Mouse (Mus musculus) embryonic facial prominence, embryonic 15.5 days (tissue): Measurements from ENCODE around the gene Gm49711. TPM values are rescaled to one million over a fixed set of nuclear protein-coding genes. Genes with fewer than 3 reads are reported as not detected.

Experiments
- ATAC-seq: fragments of 200-750 bp; cut with Nextera tagmentation; 2 replicates; pipeline ENCODE4 v1.8.0; 2017; ENCODE audit warnings: low read depth, moderate TSS enrichment; ENCODE audit not compliant: insufficient number of reproducible peaks, low FRiP score, low TSS enrichment
- H3K27ac ChIP-seq: fragments of 300-500 bp; sonication (generic); replicated peaks from 2 replicates; pipeline ENCODE4 v1.5.1; 2015; ENCODE audit warnings: mild to moderate bottlenecking, inconsistent platforms
- H3K27me3 ChIP-seq: fragments of 300-500 bp; sonication (generic); 2 replicates; pipeline ENCODE4 v1.6.1; 2015; ENCODE audit warnings: inconsistent platforms
- H3K36me3 ChIP-seq: fragments of 300-500 bp; sonication (generic); 2 replicates; pipeline ENCODE4 v1.6.1; 2015; ENCODE audit warnings: mild to moderate bottlenecking, inconsistent platforms
- H3K4me1 ChIP-seq: fragments of 300-500 bp; sonication (generic); 2 replicates; pipeline ENCODE4 v1.6.1; 2015; ENCODE audit warnings: inconsistent platforms
- H3K4me2 ChIP-seq: fragments of 300-500 bp; sonication (generic); replicated peaks from 2 replicates; pipeline ENCODE4 v1.6.1; 2015; ENCODE audit warnings: mild to moderate bottlenecking, inconsistent platforms
- H3K4me3 ChIP-seq: fragments of 300-500 bp; sonication (generic); replicated peaks from 2 replicates; pipeline ENCODE4 v1.5.1; 2015; ENCODE audit warnings: mild to moderate bottlenecking, inconsistent platforms
- H3K9ac ChIP-seq: fragments of 300-500 bp; sonication (generic); 2 replicates; pipeline ENCODE4 v1.6.1; 2015; ENCODE audit warnings: inconsistent platforms
- H3K9me3 ChIP-seq: fragments of 300-500 bp; sonication (generic); replicated peaks from 2 replicates; pipeline ENCODE4 v1.6.1; 2016; ENCODE audit warnings: inconsistent platforms
- WGBS: fragments of 180-500 bp; shearing (Covaris S2); methylation state at CpG from one replicate; pipeline ENCODE4 v1.1.7; 2015; 5-methylcytosine and 5-hydroxymethylcytosine counted together
- polyA plus RNA-seq: library from polyadenylated mRNA; unstranded; fragments of >200 nt; fragmentation: Nextera tagmentation; extraction: Ambion mirVana; gene quantifications from 2 replicates; pipeline ENCODE4 v1.2.1, GENCODE M21; 2015

Gm49711 gene
- polyA plus RNA-seq, 1 experiment from 2014 or later = 0.15 TPM

DNA sequence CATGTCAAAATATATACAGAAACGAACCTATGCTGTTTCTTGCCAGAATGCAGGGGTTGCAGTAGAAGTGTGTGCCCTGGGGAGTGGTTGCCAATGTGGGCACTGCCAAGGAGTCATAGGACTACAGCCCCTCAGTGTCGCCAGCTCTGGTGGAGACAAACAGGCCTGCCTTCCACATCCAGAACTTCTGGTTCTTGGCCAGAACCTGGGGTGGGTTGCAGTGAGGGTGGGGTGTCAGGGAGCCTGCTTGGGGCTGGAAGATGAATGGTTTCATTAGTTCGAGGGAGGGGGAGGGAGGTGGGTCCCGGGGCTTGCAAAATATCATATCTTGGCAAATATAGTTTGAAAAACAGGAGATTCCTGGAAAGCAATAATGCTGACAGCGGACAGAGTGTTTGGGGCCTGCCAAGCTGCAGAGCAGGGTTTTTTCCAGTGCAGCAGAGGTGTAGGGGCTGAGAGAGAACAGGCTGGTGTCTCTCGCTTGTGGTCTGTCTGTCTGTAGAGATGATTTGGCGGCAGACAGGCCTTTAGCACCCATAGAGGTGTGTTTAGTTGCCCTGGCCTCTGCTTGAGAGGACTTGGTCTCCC lies 170.3 kb downstream of the Gm49711 start:
- Histone ChIP-seq H3K9ac (no peak overlapping the region), H3K4me2 (no peak overlapping the region), H3K27me3 (no peaks in the 10 kb centered on the region), H3K27ac (no peak overlapping the region), H3K4me3 (no peak overlapping the region), H3K36me3 (no peaks in the 10 kb centered on the region), H3K9me3 (no peaks in the 10 kb centered on the region), H3K4me1 (peaks cover 9% of the 10 kb centered on the region; the same call in 1 of the 2 replicates)
- ATAC-seq = no peak
- 63% methylated on average over 7 of the region's 7 CpGs for WGBS

DNA sequence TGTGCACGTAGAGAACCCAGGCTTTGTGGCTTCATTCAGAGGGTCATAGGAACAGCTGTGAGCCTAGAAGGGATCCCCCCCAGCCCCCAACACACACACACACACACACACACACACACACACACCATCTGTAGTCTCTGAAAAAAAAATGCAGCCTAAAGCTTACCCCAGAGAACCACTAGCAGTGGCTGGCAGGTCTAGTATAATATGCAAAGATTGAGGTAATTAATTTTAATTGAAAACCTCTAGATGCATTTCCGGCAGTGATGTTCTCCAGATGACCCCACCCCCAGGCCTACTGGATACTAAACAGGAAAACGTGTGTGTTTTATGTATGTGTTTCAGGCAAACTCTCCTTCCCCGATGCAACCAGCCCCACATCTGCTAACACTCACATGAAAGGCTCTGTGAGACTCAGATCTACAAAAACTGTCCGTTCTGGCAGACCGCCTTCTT lies 172.4 kb downstream of the Gm49711 start:
- Histone ChIP-seq H3K4me1 (peaks cover 9% of the 10 kb centered on the region; the same call in 1 of the 2 replicates), H3K27ac (no peak overlapping the region; the same call in 1 of the 2 replicates), H3K9ac (no peak overlapping the region), H3K27me3 (no peaks in the 10 kb centered on the region), H3K9me3 (no peaks in the 10 kb centered on the region), H3K36me3 (no peaks in the 10 kb centered on the region), H3K4me3 (no peak overlapping the region), H3K4me2 (no peak overlapping the region)
- ATAC-seq = peak; percentile 52; the same call in 1 of the 2 replicates
- 28% methylated on average over 6 of the region's 6 CpGs for WGBS

DNA sequence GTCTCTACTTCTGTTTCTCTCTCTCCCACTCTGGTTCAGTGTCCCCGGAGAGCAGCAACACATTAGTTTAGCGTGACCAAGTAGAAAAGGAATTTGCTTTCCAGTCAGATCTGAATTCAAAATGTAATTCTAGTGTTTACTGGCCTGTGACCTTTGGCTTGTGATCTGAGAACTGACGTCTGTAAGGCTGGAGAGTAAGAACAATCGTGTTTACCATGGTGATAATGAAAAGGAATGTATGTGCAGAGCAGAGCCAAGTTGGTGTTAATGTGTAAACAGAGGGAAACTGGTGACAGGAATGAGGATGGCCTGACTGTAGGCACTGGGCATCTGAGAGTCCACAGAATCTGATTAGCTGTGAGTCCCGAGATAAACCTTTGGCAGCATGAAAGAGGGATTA lies 176.4 kb downstream of the Gm49711 start:
- H3K27ac ChIP-seq = no peak overlapping the region
- H3K4me2 ChIP-seq = no peak overlapping the region
- no peaks in the 10 kb centered on the region for H3K9me3 ChIP-seq
- H3K27me3 ChIP-seq = no peaks in the 10 kb centered on the region
- H3K36me3 ChIP-seq = no peaks in the 10 kb centered on the region
- WGBS = 37% methylated on average over 5 of the region's 5 CpGs
- no peak overlapping the region for H3K4me3 ChIP-seq
- no peak overlapping the region for H3K9ac ChIP-seq
- H3K4me1 ChIP-seq = no peaks in the 10 kb centered on the region; the same call in 1 of the 2 replicates
- no peak for ATAC-seq

DNA sequence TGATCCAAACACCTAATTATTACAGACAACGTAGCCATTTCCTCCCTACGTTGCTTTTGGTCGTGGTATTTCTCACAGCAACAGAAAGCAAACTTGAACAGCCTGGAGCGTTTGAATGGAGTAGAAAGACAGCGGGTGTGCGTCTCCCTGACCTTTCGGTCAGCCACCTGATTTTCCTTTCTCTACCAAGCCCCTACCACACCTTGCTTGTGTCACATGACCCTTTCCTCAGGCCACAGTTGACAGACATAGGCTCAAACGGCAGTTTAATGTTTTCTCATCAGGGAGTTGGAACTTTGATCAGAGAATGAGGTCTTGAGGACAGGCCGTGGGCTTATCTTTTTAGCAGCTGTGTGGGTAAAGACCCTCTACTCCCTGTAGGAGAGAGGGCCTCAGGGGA lies 177.1 kb downstream of the Gm49711 start:
- H3K36me3 ChIP-seq = no peaks in the 10 kb centered on the region
- H3K9me3 ChIP-seq = no peaks in the 10 kb centered on the region
- H3K4me3 ChIP-seq = no peak overlapping the region
- H3K9ac ChIP-seq = no peak overlapping the region
- no peaks in the 10 kb centered on the region; the same call in 1 of the 2 replicates for H3K4me1 ChIP-seq
- no peak overlapping the region for H3K4me2 ChIP-seq
- no peak overlapping the region for H3K27ac ChIP-seq
- no peak for ATAC-seq
- no peaks in the 10 kb centered on the region for H3K27me3 ChIP-seq
- 57% methylated on average over 9 of the region's 9 CpGs for WGBS

Other genes with a start within 250 kb of the Gm49711 start
- 89.0 and 91.8 TPM in 2 replicates for gene Mrps6, start within 50 bp of the Gm49711 start, polyA plus RNA-seq
- gene Slc5a3, start within 50 bp of the Gm49711 start, polyA plus RNA-seq = 6.3 and 6.4 TPM in 2 replicates
- 0.22 and 0.23 TPM in 2 replicates for gene Kcne2, start 234.1 kb downstream of the Gm49711 start, polyA plus RNA-seq
- 131 TPM in 2 replicates for gene Smim11, start 243.0 kb downstream of the Gm49711 start, polyA plus RNA-seq